Mouse (Mus musculus) limb, embryonic 11.5 days (tissue): ENCODE data around the gene Ilvbl. TPM values are rescaled to one million over a fixed set of nuclear protein-coding genes. Genes with fewer than 3 reads are reported as not detected.

Experiments
- ATAC-seq: fragments of 200-750 bp; cut with Nextera tagmentation; 2 replicates; pipeline ENCODE4 v1.8.0; 2017; ENCODE audit warnings: low read depth; ENCODE audit not compliant: insufficient number of reproducible peaks, low FRiP score, low TSS enrichment
- DNase-seq: peaks from one replicate; pipeline ENCODE4 v3.0.0-alpha.2; 2015; ENCODE audit warnings: low spot score
- H3K27ac ChIP-seq: fragments of 300-500 bp; sonication (generic); replicated peaks from 2 replicates; pipeline ENCODE4 v1.5.1; 2014; ENCODE audit warnings: low read depth, mild to moderate bottlenecking, low read length
- H3K27me3 ChIP-seq: fragments of 300-500 bp; sonication (generic); 2 replicates; pipeline ENCODE4 v1.6.1; 2014; ENCODE audit warnings: mild to moderate bottlenecking, low read length, mixed read lengths; ENCODE audit not compliant: control insufficient read depth, insufficient read depth
- H3K36me3 ChIP-seq: fragments of 300-500 bp; sonication (generic); 2 replicates; pipeline ENCODE4 v1.6.1; 2014; ENCODE audit warnings: mild to moderate bottlenecking, low read length, moderate library complexity, mixed read lengths; ENCODE audit not compliant: control insufficient read depth, insufficient read depth
- H3K4me1 ChIP-seq: fragments of 300-500 bp; sonication (generic); 2 replicates; pipeline ENCODE4 v1.6.1; 2014; ENCODE audit warnings: low read length, mixed read lengths; ENCODE audit not compliant: control insufficient read depth, insufficient read depth
- H3K4me2 ChIP-seq: fragments of 300-500 bp; sonication (generic); 2 replicates; pipeline ENCODE4 v1.6.1; 2014; ENCODE audit warnings: low read depth, mild to moderate bottlenecking, moderate library complexity; ENCODE audit not compliant: severe bottlenecking
- H3K4me3 ChIP-seq: fragments of 300-500 bp; sonication (generic); 2 replicates; pipeline ENCODE4 v1.5.1; 2014; ENCODE audit warnings: low read depth, low read length
- H3K9ac ChIP-seq: fragments of 300-500 bp; sonication (generic); 2 replicates; pipeline ENCODE4 v1.6.1; 2014; ENCODE audit warnings: mild to moderate bottlenecking, low read length
- H3K9me3 ChIP-seq: fragments of 300-500 bp; sonication (generic); 2 replicates; pipeline ENCODE4 v1.6.1; 2016; ENCODE audit warnings: low read length; ENCODE audit not compliant: control insufficient read depth
- WGBS: fragments of 180-500 bp; shearing (Covaris S2); extraction: QIAGEN DNeasy Blood & Tissue Kit; methylation state at CpG from one replicate; pipeline ENCODE4 v1.1.7; 2014; 5-methylcytosine and 5-hydroxymethylcytosine counted together
- polyA plus RNA-seq: library from polyadenylated mRNA; unstranded; fragments of >200 nt; fragmentation: Nextera tagmentation; extraction: Ambion mirVana; gene quantifications from 2 replicates; pipeline ENCODE4 v1.2.1, GENCODE M21; 2014

Gene Ilvbl
- polyA plus RNA-seq, 1 experiment from 2014 or later = 29.2 TPM

DNA sequence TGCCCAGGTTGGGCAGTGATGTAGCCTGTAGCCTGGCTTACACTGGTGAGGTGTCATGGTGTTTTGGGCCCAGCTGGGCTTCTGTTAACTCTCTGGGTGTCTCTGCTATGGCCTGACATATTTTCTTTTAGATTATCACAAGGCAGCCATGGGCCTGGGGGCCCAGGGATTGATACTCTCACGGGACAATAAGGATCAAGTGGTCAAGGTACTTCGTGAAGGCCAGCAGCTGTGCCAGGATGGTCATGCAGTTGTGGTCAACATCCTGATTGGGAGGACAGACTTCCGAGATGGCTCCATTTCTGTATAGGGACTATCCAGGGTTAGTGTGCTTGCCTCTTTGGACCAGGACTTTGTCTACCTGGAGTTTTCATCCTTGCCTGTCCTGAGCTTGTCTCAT is 9.8 kb downstream of the Ilvbl start:
- DNase-seq = no peak
- Histone ChIP-seq H3K9ac (no peak overlapping the region), H3K4me2 (no peak overlapping the region), H3K9me3 (no peaks in the 10 kb centered on the region), H3K4me3 (no peak overlapping the region), H3K4me1 (no peaks in the 10 kb centered on the region), H3K36me3 (peaks cover 24% of the 10 kb centered on the region; the same call in 1 of the 2 replicates), H3K27me3 (no peaks in the 10 kb centered on the region), H3K27ac (no peak overlapping the region)
- ATAC-seq = no peak
- 85% methylated on average over 3 of the region's 3 CpGs for WGBS

DNA sequence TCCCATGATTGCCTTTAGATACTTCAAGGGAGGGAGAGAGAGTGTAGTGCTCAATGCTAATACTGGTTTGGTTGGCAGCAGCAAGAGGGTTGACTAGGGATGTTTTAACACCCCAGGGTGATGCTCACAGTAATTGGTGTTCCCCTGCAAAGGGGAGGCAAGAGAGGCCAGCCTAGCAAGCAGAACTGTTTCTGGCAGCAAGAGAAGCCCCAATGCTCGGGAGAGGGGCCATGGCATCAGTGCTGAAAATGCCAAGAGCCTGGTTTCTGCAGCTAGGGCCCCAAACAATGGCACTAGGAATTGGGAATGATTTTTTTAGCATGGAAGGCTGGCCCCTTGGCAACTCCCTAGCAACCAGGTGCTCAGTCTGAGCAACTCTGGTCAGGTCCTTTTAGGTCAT is 10.8 kb downstream of the Ilvbl start:
- H3K4me1 ChIP-seq = 0 out of 2 replicates have a peak, but pooled peaks cover 2% of the 10 kb centered on the region
- H3K9ac ChIP-seq = no peak overlapping the region
- H3K36me3 ChIP-seq = peaks cover 27% of the 10 kb centered on the region; the same call in 1 of the 2 replicates
- ATAC-seq (no peak), DNase-seq (no peak)
- H3K27me3 ChIP-seq = no peaks in the 10 kb centered on the region
- H3K27ac ChIP-seq = no peak overlapping the region
- no peak overlapping the region for H3K4me3 ChIP-seq
- H3K4me2 ChIP-seq = no peak overlapping the region
- 93% methylated on average over 1 of the region's 1 CpGs for WGBS
- H3K9me3 ChIP-seq = no peaks in the 10 kb centered on the region

DNA sequence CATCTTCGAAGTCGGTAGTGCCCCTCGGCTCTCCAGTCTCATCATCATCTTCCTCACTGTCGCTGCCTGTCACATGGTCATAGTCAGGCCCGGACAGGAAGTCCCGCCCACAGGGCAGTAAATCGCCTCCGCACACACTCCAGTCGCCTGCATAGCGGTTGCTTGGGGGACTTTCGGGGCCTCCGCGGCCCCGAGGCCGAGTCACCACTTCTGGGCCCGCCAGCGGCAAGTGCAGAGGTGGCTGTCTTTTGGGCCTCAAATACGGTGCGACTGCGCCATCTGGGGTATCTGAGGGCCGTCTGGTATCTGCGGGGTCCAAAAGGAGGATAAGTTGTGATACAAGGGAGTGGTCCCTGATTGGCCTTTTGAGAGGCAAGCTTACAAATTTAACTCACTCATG is 11.5 kb downstream of the Ilvbl start:
- 87% methylated on average over 22 of the region's 22 CpGs for WGBS
- Histone ChIP-seq H3K4me1 (peaks cover 6% of the 10 kb centered on the region; the same call in 1 of the 2 replicates), H3K27me3 (no peaks in the 10 kb centered on the region), H3K27ac (no peak overlapping the region), H3K36me3 (peaks cover 27% of the 10 kb centered on the region; the same call in 1 of the 2 replicates), H3K4me2 (no peak overlapping the region), H3K9me3 (no peaks in the 10 kb centered on the region), H3K4me3 (no peak overlapping the region), H3K9ac (no peak overlapping the region)
- DNase-seq = no peak
- ATAC-seq = no peak

DNA sequence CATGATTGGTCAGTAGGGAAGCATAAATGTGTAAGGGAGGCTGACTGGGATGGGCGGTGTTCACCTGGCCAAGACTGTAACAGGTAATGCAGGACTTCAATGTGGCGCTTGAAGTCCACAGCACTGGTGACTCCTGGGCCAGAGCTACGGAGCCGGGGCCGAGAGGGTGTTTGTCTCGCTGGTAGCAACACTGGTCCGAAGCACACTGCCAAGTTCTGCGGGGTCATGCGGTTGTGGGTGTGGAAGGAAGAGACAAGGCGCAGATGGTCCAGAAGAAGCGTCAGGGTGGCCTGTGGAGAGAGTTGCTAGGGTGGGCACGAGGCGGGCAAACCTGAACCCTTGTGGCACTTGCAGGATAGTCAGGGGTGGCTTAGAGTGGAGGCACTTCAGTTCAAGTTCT is 11.9 kb downstream of the Ilvbl start:
- WGBS = 96% methylated on average over 13 of the region's 13 CpGs
- ATAC-seq (no peak), DNase-seq (no peak)

DNA sequence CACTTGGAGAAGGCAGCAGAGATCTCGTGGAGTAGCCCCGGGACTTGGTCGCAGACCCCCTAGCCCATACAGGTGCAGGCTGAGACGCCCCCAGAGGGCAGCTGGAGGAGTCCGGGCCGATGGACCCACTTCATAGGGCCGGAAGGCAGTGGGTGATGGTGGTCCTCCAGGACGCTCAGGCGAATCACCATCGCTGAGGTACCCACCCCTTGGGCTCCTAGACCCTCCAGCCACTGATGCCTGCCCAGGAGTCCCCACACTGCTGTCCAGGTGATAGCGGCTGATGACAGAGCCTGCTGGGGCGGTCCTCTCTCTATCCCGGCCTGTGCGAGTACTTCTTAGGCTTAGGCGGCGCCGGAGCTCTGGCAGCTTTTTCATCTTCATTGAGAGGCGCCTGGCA is 15.1 kb downstream of the Ilvbl start:
- 95% methylated on average over 18 of the region's 18 CpGs for WGBS
- no peak overlapping the region for H3K27ac ChIP-seq
- no peaks in the 10 kb centered on the region for H3K27me3 ChIP-seq
- H3K9me3 ChIP-seq = no peaks in the 10 kb centered on the region
- H3K9ac ChIP-seq = no peak overlapping the region
- no peak for DNase-seq
- peaks cover 23% of the 10 kb centered on the region; the same call in 1 of the 2 replicates for H3K36me3 ChIP-seq
- no peak overlapping the region for H3K4me3 ChIP-seq
- ATAC-seq = no peak
- no peak overlapping the region for H3K4me2 ChIP-seq
- peaks cover 8% of the 10 kb centered on the region; the same call in 1 of the 2 replicates for H3K4me1 ChIP-seq

More for the DNA sequence above, 11.9 kb downstream of the Ilvbl start:
- H3K4me2 ChIP-seq = no peak overlapping the region
- no peaks in the 10 kb centered on the region for H3K9me3 ChIP-seq
- H3K4me1 ChIP-seq = peaks cover 8% of the 10 kb centered on the region; the same call in 1 of the 2 replicates
- no peak overlapping the region for H3K4me3 ChIP-seq
- no peaks in the 10 kb centered on the region for H3K27me3 ChIP-seq
- peaks cover 27% of the 10 kb centered on the region; the same call in 1 of the 2 replicates for H3K36me3 ChIP-seq
- no peak overlapping the region for H3K27ac ChIP-seq
- H3K9ac ChIP-seq = no peak overlapping the region

DNA sequence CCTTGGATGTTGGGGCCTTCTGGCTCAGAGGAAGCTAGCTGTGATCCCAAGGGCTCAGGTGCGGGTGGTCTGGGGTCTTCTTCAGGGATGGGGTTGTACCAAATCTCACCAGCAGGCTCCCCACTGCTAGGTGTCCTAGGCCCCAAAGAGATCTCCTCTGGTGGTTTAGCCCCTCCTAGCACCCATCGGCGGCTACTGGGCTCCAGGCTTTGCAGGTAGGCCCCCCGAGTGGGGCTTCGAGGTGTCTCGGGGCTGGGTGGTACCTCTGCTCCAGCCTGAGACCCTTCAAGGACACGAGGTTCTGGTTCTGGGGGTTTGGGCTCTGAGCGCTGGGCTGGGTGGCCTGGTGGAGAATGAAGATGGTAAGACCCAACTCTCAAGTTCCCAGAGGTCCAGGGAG is 15.8 kb downstream of the Ilvbl start:
- Histone ChIP-seq H3K9me3 (no peaks in the 10 kb centered on the region), H3K4me3 (no peak overlapping the region), H3K4me1 (peaks cover 8% of the 10 kb centered on the region; the same call in 1 of the 2 replicates), H3K9ac (no peak overlapping the region), H3K4me2 (no peak overlapping the region), H3K27ac (no peak overlapping the region), H3K36me3 (peaks cover 20% of the 10 kb centered on the region; the same call in 1 of the 2 replicates), H3K27me3 (no peaks in the 10 kb centered on the region)
- WGBS = 96% methylated on average over 8 of the region's 8 CpGs
- DNase-seq (no peak), ATAC-seq (no peak)

DNA sequence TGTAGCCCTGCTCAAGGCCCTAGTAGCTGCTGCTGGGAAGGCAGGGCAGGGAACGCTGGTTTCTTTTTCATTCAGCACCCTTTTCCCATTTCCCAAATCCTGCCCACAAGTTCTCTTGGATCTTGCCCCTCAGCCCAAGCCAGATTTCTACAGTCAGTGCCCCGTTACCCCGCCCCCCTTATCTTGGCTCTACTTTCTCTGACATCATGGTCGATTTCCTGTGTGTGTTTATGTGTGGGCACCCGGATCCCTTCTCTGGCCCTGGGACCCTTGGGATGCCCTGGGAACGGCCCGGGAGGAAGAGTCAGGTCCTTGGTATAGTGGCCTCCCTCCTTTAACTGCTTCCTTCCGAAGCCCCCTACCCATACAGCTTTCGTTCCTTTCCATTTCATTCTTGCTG is 16.6 kb downstream of the Ilvbl start:
- Histone ChIP-seq H3K9me3 (no peaks in the 10 kb centered on the region), H3K9ac (no peak overlapping the region; the same call in none of the 2 replicates), H3K4me3 (peak overlapping the region; percentile 78), H3K27ac (no peak overlapping the region), H3K4me2 (peak overlapping the region; percentile 79), H3K36me3 (peaks cover 17% of the 10 kb centered on the region; the same call in 1 of the 2 replicates), H3K4me1 (peaks cover 8% of the 10 kb centered on the region; the same call in 1 of the 2 replicates), H3K27me3 (no peaks in the 10 kb centered on the region)
- 41% methylated on average over 9 of the region's 9 CpGs for WGBS
- DNase-seq (no peak), ATAC-seq (no peak)

DNA sequence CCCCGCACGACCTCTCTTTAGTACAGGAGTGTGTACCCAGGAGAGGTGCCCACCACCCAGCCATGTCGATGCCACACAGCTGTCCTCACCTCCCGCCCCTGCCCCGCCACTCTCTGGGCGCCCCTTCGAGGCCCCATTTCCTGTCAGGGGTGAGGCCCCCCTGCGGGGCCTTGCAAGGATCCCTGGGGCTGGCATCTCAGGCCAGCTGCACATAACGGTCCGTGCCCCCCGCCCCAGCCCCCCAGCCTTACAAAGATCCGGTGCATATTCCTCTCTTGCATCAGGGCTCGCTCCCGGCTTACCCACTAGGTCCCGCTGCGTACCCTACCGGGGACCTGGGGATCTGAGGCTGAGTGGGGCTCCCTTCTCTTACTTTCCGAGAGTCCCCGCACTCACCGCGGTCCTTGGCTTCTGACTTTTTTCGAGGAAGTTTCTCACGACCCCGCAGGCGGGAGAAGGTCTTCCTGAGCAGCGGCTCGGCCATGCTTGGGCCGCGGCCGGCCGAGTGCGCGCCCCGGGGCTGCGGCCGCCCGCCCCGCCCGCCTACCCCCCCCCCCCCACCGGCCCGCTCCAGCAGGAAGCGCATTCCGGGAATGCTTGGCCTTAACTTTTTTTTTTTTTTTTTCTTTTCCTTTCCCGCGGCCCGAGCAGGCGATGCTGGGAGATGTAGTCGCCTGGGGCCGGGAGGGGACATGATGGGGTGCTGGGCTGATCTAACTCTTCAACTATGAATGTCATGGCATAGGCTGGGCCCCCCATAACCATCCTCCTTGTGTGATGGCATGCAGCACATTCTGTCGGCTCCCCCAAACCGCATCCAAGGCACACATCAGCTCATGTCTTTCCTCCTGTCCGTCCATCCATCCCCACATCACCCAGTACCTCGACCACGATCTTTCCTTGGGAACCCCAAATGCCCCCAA is 17.5 kb downstream of the Ilvbl start, which contains the start of gene Syde1:
Syde1 (minus strand) TSS at position 559 of the 923 bp plus-strand sequence.
- H3K4me1 ChIP-seq = peaks cover 8% of the 10 kb centered on the region; the same call in 1 of the 2 replicates
- H3K36me3 ChIP-seq = peaks cover 11% of the 10 kb centered on the region; the same call in 1 of the 2 replicates
- peak within 1 kb of the TSS; percentile 73 for H3K27ac ChIP-seq
- peak within 1 kb of the TSS; percentile 78 for H3K4me3 ChIP-seq
- DNase-seq = peak; percentile 74
- WGBS = 4% methylated on average over 42 of the region's 54 CpGs
- no peaks in the 10 kb centered on the region for H3K9me3 ChIP-seq
- peak within 1 kb of the TSS; percentile 79 for H3K4me2 ChIP-seq
- peak; percentile 75 for ATAC-seq
- peak within 1 kb of the TSS; percentile 88 for H3K9ac ChIP-seq
- no peaks in the 10 kb centered on the region for H3K27me3 ChIP-seq
